Mouse (Mus musculus) retina, postnatal 7 days (tissue): Measurements from ENCODE around the gene Slc41a3.
"Not testable (repeated sequence)": the region's sequence is repeated elsewhere in the genome, so short reads cannot be mapped to it uniquely, and the experiment has no call there.

ENCODE experiments used
- DNase-seq: peaks from one replicate; pipeline ENCODE4 v3.0.0-alpha.2; 2012; ENCODE audit warnings: low read depth, low spot score

Gene Slc41a3

DNA sequence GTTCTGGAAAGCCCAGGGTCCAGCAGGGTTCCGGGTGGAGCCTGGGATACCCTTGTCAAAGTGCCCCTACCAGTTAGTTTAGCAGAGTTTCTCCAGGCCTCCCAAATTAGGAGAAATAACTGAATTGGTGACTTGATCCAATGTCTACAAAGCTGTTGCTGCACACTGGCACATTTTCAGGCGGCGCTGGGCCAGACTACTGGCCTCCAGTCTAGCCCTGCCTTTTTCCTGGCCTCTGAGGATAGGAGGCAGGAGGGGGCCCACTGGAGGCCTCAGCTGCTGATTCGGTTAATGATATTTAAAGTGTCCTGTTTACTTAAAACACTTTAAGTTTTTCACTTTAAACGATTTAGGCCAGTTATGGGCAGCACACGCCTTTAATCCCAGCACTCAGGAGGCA is 19.7 kb downstream of the Slc41a3 start:
- no peak for DNase-seq

DNA sequence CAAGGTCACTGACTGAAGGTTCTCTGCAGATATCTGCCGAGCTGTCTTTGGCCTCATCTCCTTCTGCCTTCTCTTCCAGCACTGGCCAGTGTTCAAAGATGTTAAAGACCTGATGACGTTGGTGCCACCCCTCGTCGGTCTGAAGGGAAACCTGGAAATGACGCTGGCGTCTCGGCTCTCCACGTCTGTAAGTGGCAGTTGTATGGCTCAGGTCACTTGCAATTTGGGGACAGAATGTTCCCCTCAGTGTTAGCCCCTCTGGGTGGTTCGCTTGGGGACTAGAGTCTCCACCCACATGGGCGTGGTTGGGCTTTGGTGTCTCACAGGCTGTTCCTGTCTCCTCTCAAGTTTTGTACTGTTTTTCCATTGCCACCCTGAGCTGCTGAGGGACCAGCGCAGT is 20.2 kb downstream of the Slc41a3 start:
- no peak for DNase-seq

DNA sequence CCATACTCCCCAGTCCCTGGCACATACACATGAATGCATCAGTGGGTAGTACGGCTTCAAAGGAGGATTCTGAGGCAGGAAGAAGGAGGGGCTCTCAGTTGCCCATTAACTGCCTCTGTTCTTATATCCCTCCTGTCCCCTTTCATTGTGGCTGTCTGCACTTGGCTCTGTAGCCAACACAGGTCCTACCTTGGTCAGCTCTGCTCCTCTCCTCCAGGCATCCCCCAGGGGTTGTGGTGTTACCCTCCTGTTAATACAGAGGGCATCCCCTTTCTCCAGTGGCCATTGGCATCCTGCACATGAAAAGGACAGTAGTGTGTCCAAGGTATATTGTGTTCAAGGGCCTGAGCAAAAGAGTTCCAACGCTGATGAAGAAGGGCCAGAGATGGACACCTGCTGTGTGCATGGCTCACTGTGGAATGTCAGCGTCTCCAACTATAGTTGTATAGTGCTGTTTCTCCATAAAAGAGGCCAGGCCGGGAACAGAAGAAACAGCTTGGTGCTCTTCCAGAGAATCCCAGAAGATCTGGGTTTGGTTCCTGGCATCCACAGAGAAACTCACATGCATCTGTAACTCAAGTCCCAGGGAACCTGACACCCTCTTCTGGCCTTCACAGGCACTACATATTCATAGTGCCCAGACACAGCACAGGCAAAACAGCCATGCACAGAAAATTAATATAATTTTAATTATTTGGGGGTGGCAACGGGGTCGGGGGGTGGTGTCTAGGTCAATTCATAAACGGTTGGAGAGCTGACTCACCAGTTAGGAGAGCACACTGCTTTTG is 20.9 kb downstream of the Slc41a3 start:
- no peak for DNase-seq

DNA sequence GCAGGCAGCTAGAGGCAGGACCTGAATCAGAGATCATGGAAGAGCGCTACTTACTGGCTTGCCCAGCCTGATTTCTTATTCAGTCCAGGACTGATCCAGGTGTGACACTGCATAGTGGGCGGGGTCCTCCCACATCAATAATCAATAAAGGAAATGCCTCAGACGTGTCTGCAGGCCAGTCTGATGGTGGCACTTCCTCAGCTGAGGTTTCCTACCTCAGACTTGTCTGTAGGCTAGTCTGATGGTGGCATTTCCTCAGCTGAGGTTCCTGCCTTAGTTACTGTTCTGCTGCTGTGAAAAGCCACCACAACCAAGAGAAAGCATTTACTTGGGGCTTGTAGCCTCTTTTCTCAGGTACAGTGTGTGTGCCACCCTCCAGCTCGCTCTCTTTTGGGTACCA is 23.0 kb downstream of the Slc41a3 start:
- DNase-seq, result no peak

DNA sequence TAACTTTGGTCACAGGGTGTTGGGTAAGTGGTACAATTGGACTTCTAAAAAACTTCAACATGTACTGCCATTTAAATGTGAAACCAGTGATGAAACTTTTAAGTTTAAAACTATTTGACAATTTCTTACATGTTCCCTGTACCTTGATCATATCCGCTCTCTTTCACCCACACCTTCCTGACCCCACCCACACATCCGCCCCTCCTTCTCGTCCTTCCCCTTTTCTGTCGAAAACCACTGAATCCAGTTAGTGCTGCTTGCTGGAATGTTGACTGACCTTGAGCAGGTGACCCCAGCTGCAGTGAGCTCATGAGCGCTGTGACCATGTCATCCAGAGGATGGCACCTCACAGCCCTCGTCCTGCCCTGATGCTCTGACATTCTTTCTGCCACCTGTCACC is 25.0 kb downstream of the Slc41a3 start:
- DNase-seq, result no peak

DNA sequence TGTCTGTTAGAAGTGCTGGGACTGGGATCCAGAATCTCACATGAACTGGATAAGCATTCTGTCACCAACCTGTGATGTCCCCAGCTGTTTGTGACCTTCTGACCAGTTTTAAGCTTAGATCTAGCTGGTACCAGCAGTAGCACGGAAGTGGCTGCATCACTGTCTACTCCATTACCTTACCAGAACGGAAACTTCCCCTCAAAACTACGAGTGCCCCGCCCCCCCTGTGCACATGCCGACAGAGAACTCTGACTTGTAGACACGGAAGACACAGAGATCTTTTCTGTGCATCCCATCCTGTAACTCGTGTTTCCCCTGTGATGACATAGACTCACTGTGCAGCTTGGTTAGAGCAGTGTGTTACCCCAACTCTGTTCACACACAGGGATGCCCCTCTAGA is 25.9 kb downstream of the Slc41a3 start:
- DNase-seq, result no peak

DNA sequence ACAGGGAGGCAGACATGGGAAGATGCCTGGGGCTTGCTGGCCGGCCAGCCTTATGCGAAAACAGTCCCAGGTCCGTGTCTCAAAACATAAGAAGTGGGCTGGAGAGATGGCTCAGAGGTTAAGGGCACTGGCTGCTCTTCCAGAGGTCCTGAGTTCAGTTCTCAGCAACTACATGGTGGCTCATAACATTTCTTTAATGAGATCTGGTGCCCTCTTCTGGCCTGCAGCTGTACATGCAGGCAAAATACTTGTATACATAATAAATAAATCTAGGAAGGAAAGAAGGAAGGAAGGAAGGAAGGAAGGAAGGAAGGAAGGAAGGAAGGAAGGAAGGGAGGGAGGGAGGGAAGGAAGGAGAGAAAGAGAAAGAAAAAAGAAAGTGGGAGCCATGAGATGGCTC is 28.0 kb downstream of the Slc41a3 start:
- not testable (repeated sequence) for DNase-seq

DNA sequence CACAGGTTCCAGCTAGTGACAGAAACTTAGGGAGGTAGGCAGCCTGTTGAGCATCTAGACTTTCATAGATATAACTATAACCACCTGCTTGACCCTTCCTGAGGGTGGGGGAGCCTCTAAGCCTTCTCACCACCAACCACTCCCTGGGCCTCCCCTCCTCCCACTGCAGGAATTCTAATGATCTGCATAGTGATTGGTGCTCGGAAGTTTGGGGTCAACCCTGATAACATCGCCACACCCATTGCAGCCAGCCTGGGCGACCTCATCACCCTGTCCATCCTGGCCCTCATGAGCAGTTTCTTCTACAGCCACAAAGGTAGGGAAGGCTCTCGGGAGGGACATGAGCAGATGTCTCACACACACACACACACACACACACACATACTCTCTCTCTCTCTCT is 30.6 kb downstream of the Slc41a3 start:
- no peak for DNase-seq

DNA sequence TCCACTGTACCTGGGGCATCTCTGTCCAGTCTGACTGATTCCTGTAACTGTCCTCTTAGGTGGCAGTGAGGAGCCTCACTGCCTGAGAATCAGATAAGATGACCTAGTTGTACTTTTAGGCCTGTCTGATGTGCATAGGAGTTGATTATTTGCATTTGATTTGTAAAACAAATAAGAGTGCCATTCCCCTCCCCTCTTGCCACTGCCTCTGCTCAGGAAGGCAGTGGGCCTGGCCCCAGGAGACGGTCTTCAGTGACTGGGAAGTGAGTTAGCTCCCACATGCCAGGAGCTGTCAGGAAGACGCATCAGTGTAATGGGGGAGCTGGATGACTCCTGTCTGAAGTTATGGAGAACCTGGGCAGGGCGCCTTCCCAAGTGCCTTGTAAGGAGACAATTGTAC is 31.1 kb downstream of the Slc41a3 start:
- DNase-seq, result no peak

DNA sequence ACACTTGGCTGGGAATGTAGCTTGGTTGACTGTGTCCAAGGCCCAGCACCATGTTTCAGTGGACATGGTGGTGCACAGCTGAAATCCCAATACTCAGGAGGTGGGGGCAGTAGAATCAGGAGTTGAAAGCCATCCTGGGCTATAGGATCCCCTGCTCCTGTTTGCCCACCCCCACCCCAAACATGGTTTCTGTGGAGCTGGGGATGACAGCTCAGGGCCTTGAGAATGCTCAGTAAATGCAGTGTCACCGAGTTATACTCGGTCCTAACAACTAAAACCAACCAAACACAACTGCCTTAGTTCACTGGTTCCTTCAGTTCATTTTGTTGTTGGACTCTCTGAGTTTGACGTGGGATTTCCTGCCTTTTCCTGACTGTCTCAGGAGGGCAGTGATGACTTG is 38.5 kb downstream of the Slc41a3 start:
- DNase-seq, result no peak

DNA sequence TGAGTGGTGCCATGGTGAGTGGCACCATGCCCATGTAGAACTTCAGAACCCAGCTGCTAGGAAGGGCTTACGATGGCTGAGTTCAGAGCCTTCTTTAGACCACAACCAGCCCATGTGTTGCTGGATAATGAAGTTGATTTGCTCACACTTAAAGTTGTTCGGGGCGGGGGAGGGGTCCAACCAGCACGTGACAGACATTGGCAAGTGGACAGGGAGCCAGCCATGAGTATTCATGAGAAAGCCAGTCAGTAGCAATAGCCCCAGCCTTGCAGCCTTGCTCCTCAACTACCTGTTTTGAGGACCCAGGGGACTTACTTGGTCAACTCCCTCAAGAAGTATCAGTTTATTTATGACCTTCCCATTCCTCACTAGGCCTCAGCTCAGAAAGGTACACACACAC is 40.4 kb downstream of the Slc41a3 start:
- DNase-seq, result no peak

DNA sequence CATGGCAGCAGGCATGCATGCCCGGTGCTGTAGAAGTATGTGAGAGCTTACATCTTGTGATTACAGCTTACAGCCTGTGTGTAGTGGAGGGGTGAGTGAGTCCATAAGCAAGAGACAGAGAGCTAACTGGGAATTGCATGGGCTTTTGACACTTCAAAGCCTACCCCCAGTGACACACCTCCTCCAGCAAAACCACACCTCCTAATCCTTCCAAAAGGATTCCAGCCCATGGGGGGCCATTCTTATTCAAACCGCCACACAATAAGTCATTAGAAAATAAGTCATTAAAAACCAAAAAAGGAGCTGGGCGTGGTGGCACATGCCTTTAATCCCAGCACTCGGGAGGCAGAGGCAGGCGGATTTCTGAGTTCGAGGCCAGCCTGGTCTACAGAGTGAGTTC is 43.9 kb downstream of the Slc41a3 start:
- DNase-seq, result no peak

DNA sequence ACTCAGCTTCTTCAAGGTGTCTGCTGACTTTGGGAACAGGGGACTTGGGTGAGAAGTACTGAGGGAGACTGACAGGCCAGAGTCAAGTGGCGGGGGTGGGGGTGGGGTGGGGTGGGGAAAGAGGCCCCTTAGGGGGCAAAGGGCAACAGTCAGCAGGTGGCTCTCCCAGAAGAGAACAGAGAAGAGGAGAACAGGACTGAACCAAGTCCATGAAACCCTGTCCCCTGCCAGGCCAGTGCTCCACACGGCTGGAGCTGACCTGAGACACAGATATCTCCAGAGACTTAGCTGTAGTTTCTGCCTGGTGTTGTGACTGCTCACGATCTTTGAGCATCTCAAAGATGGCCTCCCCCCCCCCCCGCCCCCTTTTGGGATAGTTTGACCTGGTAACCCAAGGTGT is 44.8 kb downstream of the Slc41a3 start:
- no peak for DNase-seq

DNA sequence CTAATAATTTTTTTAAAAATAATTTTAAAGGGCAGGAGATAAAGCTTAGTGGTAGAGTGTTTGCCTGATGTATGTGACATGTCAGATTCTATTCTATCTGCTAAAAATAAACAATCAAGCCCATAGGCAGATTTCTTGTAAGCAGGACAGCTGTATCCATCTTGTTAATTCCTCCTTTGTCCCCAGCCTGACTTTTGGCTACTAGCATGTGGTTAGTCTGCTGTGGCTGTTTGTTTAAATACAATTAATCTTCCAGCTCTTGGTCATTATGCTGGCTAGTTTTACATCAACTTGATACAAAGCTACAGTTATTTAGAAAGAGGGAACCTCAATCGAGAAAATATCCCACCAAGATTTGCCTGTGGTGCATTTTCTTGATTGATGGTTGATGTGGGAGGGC is 46.1 kb downstream of the Slc41a3 start:
- DNase-seq, result no peak

DNA sequence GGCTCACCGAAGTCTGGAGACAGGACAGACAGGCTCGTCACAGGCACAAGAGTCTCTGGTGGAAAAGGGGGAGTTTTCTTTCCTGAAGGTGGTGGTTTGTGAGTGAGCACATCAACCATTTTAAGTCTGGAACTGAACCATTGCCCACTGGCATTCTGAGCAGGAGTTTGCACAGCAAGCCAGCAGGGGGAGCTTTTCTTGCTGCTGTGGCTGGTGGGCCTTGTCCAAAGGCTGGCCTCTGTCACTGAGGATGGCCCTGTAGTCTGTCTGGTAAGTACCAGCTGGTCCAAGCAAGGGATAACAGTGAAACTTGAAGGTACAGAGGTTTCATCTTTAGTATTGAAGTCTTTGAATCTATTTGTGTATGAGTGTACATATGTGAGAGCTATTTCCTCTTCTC is 49.2 kb downstream of the Slc41a3 start:
- peak; percentile 16 for DNase-seq

DNA sequence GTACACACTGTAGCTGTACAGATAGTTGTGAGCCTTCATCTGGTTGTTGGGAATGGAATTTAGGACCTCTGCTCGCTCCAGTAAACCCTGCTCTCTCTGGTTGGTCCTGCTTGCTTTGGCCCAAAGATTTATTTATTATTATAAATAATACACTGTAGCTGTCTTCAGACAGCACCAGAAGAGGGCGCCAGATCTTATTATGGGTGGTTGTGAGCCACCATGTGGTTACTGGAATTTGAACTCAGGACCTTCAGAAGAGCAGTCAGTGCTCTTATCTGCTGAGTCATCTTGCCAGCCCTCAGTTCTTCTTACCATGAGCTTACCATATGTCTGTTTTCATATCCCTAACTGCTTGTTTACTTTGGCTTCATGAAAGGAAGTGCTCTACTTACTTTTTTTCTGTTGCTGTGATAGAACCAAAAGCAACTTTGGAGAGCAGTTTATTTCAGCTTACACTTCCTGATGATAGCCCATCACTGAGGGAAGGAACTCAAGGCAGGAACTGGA is 51.9 kb downstream of the Slc41a3 start:
- not testable (repeated sequence) for DNase-seq

DNA sequence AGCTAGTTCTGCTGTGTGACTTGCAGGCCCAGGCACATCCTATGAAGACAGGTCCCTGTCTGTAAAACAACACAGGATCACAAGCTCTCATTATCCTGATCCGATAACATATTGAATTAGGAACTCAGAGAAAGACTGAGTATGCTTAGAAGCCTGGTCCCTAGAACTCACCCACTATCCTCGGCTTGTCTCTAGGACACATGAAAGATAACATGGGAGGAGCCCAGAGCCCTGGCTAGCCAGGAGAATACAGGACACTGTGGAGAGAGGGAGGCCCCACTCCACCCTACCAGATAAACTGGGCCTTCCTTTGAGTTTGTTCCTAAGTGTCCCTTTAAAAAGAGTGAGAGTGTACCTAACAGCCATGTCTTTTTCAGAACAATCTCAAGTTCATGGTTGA is 55.4 kb downstream of the Slc41a3 start:
- DNase-seq, result no peak

DNA sequence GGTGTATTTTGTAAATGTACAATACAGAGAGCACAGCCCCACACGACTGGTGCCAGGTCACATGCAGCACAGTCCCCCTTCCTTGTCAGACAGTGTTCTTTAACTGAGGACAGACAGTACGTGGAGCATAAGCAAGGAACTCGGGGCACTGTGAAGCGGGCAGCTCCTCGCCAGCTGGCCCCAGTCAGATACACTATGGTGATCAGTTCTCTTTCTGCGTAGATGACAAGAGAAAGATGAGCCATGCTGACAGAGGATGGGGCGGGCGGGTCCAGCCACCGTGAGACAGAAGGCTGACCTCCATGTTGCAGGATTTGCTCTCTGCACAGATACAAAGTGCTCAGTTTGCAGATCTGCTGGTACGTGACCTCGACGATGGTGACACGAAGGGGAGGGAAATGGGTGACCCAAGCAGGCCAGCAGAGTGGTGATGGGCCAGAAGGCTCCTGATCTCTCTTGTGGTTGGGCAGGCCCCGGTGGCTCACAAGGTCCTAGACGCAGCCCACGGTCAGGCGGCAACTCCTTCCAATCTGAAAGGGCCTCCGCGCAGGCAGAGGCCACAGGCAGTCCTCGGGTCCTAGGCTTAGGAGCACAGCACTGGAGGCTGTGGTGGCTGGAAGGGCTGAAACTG is 56.0 kb downstream of the Slc41a3 start:
- no peak for DNase-seq

DNA sequence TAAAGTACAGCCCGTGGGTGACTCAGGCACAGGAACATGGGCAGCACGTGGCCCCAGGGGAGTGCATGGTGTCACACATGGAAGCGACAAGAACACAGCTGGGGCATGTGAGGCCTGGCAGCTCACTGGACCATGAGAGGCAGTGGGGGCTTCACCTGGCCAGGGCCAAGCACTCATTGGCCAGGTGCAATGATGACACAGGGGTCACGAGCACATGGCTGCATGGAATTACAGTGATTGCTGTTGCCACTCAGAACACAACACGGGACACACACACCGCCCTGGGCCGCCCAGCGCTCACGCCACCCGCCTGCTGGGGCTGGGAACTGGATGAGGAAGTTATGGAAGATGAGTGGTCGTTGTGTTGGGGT is 56.5 kb downstream of the Slc41a3 start:
- no peak for DNase-seq

DNA sequence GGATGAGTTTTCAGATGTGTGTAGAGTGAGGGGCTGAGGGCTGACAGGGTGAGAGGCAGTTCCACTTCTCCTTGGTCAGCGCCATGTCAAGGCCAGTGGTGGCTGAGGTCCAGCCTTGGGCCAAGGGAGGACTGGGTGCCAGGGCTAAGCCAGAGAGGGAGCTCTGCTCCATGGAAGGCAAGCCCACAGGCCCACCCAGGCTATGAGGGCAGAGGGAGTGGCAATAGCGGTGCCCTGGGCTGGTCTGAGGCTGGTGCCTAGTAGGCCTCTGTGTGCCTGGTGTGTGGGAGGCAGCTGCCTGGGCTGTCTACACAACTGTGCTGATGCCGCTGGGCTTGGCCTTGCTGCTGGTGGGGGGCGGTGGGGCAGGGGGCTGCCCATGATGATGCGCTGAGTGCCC is 57.6 kb downstream of the Slc41a3 start:
- DNase-seq, result no peak

DNA sequence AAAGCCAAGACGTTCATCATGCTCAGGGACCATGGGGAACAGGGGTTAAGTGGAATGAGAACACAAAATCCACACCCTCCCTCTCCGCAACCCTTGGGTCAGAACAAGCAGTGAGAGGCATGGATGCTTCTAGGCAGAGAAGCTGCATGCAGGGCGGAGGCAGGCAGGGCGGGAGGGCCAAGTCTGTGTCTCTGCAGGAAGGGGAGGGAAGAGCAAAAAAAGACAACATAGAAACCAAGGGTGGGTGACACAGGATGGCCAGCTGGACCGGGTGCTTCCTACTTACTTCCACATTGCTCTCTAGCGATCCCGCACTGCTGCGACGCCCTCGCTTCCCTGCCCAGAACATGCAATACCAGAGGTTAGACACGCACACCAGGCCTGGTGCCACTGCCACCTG is 59.2 kb downstream of the Slc41a3 start:
- no peak for DNase-seq

DNA sequence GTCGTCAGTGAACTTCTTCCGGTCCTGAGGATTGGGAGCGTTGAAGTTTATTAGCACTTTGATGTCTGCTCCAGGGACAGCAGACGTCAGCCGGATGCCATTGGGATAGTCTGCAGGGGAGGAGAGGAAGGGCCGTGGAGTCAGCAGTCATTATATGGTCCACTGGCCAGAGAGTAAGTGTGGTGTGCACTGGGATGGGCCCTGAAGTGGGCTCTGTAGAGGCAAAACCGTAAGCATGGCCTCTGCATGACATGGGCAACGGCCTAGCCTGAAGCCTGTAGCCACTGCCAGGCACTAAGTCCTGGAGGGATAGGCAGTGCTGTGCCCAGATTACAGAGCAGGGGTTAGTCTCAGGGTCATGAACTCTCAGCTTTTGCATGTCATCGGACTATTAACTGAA is 64.2 kb downstream of the Slc41a3 start:
- no peak for DNase-seq

DNA sequence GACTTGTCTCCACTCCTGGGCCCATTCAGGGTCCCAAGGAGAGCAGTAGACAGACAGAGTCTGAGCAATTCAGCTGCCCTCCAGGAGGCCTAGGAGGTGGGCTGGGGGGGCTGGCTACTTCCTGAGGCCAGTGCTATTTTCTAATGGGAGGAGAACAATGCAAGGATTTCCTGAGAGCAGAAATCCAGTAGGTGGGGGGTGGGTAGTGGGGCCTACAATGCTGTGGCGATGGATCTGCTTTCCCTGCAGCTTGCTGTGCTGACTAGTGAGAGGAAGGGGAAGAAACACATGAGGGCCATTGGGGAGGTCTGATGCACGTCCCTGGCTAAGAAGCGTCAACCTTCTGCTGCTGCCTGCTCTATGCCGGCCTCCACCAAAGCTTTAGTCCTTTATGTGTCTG is 74.2 kb downstream of the Slc41a3 start:
- DNase-seq, result no peak
